Mouse (Mus musculus): ENCODE results near the gene Skap1.
A peak's percentile ranks its signal among the peaks of the same experiment; 100 is the strongest.

Skap1 gene

DNA sequence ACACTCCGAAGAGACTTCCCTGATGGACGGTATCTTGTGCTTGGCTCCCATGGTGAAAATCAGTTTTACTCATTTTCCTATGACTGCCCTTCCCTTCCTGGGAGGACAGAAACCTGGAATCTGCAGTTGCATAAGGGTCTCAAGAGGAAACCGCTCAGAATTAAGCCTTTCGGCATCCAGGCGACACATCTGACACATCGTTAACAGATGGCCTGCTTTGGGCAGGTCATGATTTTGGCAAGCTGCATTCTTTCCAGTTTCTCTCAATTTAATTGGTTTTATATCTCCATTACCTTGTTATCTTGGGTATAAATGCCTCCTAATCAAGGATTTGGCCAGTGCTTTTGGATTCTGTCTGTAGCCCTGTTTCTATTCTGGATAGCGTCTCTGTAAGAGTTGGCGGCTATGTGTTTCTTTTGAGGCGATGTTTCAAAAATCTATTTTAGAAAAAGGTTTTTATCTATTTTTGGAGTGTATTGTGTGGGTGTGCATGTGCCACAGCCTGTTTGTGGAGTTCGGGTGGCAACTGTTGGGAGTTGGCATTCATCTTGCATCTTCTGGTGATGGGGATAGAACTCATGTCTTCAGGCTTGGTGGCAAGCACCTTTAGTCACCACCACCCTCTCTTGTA lies 1.1 kb downstream of the Skap1 start:
- peak; percentile 44 for DNase-seq (ENCODE audit: low read depth)

DNA sequence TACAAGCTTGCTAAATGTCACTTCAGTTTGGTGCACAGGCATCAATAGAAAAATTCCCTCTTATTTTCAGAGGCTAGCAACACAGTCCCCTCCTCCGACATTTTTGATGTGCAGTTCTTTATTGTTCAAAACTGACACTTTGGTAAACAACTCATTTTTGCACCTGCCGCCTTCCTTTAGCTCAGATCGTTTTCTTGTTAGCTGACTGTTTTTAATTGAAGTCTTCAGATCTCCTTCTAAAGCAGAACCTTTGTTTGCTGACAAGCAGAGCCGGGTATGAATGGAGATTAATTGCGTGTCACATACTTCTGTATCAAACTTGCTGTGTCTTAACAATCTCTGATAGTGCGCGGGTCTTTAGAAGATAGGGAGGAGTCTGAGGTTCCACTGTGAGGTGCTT lies 2.0 kb downstream of the Skap1 start:
- DNase-seq (ENCODE audit: low read depth), result no peak

DNA sequence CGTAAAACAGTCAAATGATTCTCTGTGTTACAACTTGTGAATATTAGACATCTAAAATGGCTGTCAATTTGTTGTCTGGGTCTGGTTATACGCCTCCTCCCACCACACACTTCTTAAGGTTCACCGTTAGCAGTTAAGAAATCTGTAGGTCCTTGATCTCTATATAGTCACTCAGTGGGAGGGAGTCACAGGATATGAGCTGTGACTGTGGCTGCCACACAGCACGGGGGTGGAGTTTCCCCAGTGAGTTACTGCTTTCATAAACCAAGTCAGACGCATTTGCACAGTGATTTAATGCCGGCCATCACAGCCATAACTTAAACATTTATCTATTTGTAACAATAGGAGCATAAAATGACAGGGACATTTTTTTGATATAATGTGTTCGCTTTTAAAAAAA lies 2.6 kb downstream of the Skap1 start:
- peak; percentile 93 for DNase-seq (ENCODE audit: low read depth)

DNA sequence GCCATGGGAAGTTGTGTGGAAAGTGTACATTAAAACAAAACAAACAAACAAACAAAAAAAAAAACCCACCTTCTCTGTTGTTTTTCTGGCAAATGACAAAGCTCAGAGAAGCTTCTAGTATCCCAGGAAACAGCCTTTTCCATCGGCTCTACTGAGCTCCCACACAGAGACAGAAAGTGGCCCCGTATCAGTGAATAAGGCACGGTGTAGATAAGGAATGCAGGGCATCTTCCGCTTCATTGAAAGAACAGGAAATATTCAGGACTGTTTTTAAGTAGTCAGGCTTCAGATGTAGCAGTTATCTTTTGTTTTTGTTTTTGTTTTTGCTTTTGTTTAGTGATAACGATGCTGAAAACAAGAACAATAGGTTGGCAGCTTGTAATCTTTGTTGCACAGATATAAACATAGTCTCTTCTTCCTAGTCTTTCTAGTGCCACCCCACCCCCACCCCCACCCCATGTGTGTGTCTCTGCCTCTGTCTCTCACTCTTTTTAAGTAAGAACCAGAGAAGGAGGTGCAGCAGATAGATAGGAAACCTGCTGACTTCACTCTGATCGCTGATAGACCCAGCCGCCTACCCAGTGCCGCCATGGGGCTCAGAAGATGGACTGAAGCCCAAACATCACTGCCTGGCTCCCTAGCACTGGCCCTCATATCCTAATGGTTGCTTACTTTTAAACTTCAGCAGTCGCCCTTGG lies 3.8 kb downstream of the Skap1 start:
- DNase-seq (ENCODE audit: low read depth), result peak; percentile 66

DNA sequence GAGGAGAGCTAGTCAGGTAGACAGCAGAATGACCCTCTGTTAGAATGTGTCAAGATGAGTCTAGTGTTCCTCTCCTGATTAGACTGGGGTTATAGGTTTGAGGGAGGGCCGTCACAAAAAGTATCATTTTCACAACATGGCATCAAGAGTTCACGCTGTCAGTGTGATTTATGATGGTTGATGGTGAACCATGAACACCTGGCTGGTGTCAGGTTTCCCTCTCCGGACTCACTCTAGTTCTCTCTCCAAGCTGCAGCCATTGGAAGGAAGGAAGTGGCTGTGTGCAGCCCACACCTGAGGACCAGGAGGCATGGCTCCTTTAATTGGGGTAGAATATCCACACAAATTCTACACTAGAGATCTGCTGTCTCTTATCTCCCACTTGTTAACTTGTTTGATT lies 18.3 kb downstream of the Skap1 start:
- no peak for DNase-seq (ENCODE audit: low read depth)

DNA sequence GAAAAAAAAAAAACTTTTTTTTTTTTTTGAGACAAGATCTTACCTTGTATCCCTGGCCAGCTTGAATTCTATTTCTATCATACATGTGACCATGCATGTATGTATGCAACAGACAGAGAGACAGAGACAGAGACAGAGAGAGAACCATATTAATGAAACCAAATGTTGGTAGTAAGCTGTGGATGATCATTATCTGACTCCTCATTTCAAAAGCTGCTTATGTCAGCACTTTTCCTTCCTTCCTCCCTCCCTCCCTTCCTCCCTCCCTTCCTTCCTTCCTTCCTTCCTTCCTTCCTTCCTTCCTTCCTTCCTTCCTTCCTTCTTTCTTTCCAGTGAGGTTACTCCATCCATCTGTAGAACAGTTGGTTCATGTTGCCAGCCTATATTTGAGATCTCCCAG lies 18.8 kb downstream of the Skap1 start:
- DNase-seq (ENCODE audit: low read depth), result no peak

DNA sequence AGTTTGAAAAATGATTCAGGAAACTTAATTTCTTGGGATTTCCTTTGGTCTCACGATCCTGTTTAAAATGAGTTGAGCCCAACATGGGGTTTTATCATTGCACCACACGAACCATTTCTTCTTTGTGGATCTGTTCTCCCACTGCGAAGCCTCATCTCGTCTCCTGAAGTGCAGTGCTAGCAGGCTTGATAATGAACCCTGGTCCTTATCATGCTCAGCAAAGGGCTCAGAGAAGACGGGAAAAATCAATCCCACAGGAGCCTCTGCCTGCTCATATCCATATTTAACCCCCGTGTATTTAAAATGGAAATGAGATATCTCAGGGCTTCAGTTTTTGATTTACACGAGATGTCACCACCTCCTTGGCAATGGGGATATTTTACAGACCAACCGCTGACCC lies 34.1 kb downstream of the Skap1 start:
- no peak for DNase-seq (ENCODE audit: low read depth)

DNA sequence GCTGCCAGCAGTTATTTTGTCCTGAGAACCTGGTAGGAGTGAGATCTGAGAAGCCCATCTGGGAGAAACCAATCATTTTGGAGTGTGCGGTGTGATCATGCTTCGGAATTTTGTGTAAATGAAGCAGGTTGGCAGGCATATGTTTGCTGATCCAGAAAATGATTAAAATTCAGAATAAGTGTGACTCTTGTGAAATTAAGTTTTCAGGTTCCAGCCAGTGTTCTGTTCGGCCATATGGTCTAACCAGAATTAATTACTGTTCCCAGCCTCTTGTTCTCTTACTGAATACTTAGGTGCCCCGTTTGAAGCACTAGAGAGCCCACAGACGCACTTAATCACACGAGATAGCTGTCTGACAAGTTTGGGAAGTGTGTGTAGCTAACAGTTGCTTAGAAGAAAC lies 36.6 kb downstream of the Skap1 start:
- no peak for DNase-seq (ENCODE audit: low read depth)

DNA sequence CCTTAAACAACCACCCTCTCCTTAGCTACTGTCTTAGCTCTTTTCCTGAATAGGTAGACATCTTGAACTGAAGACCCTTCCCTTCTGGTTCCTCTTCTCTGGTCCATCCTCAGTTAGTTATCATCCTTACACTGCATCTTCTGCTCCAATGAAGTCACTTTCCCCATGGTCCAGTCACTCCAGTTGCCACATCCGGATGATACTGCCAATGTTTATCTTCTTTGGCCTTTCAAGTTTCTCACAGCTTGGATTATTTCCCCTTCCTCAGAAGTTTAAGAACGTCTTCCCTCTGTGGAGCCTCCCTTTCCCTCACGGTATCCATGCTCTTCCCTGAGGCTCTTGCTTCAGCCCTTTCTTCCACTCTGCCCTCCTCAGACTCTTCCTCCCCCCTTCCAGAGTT lies 38.6 kb downstream of the Skap1 start:
- DNase-seq (ENCODE audit: low read depth), result no peak

DNA sequence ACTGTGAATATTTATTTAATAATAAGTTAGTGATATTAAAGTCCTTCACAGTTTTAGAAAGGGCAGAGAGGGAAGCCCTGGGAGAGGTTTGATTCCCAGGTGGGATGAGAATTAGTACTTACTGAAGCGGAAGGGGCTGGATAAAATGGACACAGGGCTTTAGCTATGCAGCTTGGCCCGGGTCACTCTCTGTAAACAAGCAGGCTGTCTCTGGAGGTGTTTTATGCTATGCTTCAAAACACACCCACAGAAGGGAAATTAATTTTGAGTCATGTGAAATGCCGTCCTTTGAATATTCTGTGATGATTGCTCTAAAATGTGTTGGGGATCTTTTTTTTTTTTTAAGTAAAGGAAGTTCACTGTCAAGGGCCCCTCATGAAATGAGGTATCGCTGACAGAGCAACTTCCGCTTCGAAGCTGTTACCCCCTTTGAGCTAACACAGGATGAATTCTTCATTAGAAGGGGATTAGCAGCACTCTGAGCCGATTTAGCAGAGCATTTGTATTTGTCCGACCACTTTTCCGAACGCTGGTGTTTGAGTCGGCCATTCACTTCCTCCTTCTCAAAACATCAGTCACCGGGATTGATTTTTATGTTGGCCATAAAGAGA lies 40.2 kb downstream of the Skap1 start:
- peak; percentile 57 for DNase-seq (ENCODE audit: low read depth)

DNA sequence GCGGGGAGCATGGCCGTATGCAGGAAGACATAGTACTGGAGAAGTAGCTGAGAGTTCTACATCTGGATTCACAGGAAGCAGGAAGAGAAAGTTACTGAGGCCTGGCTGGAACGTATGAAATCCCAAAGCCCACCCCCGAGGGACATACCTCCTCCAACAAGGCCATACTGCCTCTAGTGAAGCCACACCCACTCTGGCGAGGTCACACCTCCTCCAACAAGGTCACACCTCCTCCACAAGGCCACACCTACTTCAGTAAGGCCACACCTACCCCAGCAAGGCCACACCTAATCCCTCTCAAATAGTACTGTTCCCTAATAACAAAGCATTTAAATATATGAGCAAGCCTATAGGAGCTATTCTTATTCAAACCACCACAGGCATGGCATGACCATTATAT lies 41.4 kb downstream of the Skap1 start:
- DNase-seq (ENCODE audit: low read depth), result peak; percentile 49

DNA sequence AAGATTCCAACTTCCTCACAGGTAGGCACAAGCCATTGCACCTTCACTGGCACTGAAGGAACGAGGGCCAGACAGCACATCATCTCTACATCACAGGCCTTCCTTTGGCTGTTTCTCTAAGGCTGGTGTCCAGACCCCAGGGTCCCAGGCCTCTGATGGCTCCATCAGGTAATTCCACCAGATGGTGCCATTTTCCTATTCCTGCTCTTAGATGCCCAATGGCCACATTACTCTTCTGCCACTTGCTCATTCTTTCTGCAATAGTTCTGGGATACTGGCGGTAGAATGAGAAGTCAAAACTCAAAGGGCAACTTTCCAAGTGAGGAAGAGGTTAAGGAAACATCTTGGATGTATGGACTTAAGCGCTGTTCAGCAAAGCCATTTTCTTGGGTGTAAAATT lies 50.8 kb downstream of the Skap1 start:
- DNase-seq (ENCODE audit: low read depth), result no peak

DNA sequence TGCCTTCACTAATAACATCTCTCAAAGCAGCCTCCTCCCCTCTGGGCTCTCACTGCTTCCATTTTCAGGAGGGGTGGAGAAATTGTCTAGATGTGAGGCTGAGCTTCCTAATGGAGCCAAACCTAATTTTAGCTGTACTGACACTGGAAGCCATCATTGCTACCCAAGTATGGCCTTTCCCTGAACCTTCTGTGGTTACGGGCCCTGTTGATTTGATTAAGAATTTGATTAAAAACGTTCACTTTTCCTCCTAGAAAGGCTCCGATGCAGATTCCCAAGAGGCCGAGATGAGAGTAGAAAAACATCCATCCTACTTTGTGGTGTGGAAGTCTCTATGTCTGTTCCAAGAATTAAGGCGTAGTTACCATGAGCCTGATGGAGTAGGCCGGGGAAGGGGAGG lies 60.1 kb downstream of the Skap1 start:
- no peak for DNase-seq (ENCODE audit: low read depth)

DNA sequence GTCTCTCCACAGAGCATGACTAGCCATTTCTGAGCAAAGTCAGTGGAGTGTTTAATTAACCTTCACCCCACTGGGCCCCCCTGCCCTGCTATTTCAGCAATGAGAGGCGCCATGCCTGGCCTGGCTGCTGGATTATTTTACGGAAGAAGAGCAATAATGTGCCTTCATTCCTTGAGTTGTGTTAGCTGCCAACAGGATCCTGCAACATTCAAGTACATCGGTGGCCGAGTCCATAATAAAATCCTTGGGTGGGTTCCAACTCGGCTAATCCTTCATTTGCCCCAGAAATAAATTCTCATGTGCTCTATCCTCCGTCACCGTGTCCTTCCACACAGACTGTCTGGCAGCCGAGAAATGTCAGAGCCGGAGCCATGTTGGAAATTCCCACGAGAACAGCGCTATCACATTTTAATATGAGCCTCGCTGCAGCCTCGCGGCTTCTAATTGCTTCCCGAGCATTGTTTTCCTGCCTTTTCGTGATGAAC lies 61.8 kb downstream of the Skap1 start:
- DNase-seq (ENCODE audit: low read depth), result no peak

DNA sequence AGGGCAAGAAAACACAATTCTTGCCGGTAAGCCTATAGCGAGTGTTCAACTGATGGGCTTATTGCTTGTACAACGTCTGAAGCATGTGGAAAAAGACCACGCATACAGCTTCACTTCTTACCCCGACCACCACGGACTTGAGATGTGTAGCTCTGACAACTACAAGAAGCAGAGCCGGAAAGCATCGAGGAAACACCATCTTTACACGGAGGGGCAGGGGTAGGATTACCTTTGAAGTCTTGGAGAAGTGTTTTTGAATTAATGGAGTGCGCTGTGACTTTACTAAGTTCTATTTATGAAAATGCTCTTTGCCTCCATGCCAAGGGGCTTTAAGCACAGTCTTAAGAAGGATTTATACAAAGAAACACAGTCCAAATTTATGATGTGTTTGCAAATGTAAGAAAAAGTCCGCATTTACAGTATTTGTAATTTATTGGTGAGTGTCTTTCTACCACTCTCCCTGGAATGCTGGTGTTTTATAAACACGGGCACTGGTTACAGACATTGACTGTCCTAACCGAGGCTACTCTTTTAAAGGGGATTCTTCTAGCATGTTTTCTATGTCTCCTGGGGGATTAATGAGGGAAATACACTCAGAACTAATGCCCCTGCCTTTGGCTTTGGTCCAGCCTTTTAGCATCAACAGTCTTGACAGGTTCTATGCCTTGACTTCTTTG lies 67.5 kb downstream of the Skap1 start:
- no peak for DNase-seq (ENCODE audit: low read depth)

DNA sequence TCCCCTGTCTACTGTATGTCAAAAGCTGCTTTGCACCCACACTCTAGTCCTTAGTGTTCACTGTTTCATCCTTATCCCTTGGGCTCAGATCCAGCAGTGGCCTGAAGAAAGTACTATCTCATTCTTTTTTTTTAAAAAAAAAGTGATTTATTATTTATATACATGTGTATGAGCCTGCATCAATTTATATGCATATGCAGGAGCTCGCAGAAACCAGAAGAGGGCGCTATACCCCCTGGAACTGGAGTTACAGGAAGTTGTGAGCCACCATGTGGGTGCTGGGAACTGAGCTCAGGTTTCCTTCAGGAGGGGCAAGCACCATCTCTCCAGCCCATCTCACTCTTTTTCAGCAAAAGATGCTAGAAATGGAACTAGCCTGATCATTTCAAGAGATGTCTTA lies 70.1 kb downstream of the Skap1 start:
- peak; percentile 29 for DNase-seq (ENCODE audit: low read depth)

DNA sequence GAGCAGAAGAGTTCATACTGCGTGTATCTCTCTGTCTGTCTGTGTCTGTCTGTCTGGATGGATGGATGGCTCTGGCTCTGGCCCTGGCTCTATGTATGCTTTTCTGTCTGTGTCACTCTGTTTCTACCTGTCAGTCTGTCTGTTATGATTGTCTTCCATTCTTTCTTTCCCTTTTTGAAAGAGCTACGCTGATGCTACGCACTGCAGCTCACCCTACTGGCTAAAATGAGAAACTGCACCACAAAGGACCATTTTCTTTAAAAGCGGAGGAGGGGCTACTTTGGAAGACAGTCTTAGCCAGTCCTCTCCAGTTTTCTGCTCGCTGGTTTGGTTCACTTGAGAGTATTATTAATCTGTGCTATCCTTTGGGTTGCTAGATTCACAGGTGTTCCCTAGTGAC lies 71.8 kb downstream of the Skap1 start:
- DNase-seq (ENCODE audit: low read depth), result peak; percentile 84

DNA sequence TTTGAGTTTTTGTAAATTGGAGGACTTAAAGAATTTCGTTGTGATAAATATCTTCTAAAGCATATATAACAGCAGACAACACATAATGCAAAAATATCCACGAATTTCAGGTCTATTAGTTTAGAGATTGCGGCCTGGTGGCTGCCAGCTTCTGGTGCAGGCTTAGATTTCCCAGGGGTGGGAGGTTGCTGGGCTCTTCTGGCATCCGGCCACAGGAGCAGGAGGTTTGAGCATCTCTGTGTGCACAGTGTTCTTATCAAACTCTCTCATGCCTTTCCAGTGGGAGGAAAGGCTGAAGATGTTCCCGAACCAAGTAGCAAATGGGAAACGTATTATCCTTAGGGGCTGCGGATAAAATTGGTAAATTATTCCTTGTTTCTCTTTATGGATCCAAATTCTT lies 77.6 kb downstream of the Skap1 start:
- DNase-seq (ENCODE audit: low read depth), result no peak

DNA sequence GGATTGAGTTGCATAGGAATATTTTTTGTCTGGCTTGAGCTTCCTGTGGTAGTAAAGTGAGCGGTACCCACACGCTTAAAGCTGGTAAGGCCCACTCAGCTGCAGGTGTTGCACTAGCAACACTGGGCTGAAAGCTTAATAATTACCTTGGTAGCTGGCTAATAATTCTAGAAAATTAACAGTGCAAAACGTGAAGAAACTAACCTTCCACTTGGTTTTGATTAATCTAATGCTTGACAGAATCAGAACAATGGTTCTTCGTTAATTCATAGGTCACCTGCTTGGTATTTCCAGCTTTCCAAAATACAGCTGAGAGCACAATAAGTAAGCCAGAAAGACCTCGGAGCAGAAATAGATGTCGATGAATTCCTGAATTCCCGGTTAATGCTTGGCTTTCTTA lies 78.2 kb downstream of the Skap1 start:
- no peak for DNase-seq (ENCODE audit: low read depth)

DNA sequence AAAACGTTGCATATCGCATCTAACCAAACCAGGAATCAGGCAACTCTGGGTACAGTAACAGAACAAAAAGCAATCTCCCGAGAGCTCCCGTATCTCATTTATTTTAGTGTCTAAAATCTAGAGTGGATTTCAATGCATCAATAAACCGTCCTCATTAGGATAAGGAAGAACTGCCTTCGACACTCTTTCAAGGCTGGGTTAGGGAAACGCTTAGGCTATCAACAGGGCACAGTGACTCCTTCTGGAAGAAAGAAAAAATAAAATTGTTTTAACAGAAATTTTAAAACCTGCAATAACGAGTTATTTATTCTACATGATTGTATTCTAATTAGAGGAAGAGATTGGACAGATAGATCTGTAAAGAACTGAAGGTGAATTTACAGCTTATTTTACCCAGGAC lies 82.0 kb downstream of the Skap1 start:
- DNase-seq (ENCODE audit: low read depth), result no peak

DNA sequence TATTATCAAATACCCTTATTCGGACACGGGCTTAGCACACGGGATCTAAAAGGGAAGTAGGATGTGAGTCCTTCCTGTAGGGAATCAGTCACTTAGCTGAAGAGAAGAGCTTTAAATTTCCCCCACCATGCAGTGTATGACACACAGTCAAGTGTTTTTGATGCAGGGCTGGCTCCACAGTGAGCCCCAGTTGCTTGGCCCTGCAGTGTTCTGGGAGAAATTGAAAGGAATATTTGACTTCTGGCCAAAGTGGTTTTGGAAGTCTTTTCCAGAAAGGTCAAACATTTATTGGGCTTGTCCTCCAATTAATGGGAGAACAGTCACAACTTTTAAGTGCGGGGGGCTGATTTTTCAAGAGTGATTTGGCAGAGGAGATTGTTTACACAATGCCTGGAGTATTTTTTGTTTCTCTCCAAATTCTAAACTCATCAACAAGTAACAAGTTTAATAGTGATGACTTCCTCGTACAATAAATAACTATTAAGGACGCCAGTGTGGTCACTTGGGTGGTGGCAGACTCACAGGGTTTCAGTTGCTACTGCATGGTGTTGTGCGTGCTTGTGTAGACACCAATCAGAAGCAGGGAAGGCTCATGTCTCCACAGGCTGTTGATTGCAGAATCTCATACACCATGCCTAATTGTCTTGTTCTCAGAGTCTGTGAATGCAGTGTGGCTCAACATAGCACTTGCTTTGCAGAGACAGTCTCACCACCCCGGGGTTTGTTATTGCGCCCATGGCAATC lies 86.7 kb downstream of the Skap1 start:
- DNase-seq (ENCODE audit: low read depth), result no peak

DNA sequence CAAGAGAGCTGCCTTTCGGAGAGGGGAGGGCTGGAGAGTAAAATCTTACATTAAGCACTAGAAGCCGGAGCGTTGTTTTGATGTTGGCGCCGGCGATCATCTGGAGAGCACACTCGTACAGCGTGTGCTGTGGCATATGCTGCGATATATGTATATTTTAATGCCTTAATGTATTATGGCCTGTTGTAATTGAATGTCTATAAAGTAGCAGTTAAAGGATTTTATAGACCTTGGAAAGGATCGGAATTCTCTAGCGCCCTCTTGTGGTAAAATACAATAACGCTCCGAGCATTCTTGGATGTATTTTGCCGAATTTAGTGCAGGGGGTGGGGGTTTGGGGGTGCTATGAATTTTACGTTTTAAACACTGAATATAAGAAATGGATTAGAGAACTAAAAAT lies 88.7 kb downstream of the Skap1 start:
- DNase-seq (ENCODE audit: low read depth), result peak; percentile 81
